Mouse (Mus musculus) small intestine, adult 2 months (tissue): ENCODE measurements around the gene Trip4. TPM values are rescaled to one million over a fixed set of nuclear protein-coding genes. Genes with fewer than 3 reads are reported as not detected.

Experiments used
- H3K27ac ChIP-seq: fragments of 200-500 bp; 2 replicates; pipeline ENCODE4 v1.5.1; 2012; ENCODE audit warnings: low read depth, low read length, control low read depth, inconsistent platforms; ENCODE audit not compliant: insufficient read depth
- H3K27me3 ChIP-seq: fragments of 200-500 bp; 2 replicates; pipeline ENCODE4 v1.6.1; 2012; ENCODE audit warnings: mild to moderate bottlenecking, moderate library complexity, low read length, inconsistent platforms; ENCODE audit not compliant: control insufficient read depth, insufficient read depth
- H3K36me3 ChIP-seq: fragments of 200-500 bp; 2 replicates; pipeline ENCODE4 v1.6.1; 2012; ENCODE audit warnings: mild to moderate bottlenecking, low read length, control low read depth, inconsistent platforms; ENCODE audit not compliant: control insufficient read depth, insufficient read depth
- H3K4me1 ChIP-seq: fragments of 200-500 bp; 2 replicates; pipeline ENCODE4 v1.6.1; 2012; ENCODE audit warnings: low read length, inconsistent platforms, mixed read lengths; ENCODE audit not compliant: control insufficient read depth, insufficient read depth, insufficient read length
- H3K4me3 ChIP-seq: fragments of 200-500 bp; 2 replicates; pipeline ENCODE4 v1.5.1; 2012; ENCODE audit warnings: low read depth, mild to moderate bottlenecking, control low read depth, inconsistent platforms, low read length, moderate library complexity
- CTCF ChIP-seq: fragments of 200-500 bp; IDR thresholded peaks from 2 replicates; pipeline ENCODE4 v1.5.1; 2012; ENCODE audit warnings: low read depth, mild to moderate bottlenecking, control low read depth, inconsistent platforms, low read length, moderate library complexity, mixed read lengths; ENCODE audit not compliant: insufficient replicate concordance, insufficient read length; ENCODE audit errors: extremely low read depth
- POLR2A ChIP-seq: fragments of 200-500 bp; IDR thresholded peaks from 2 replicates; pipeline ENCODE4 v1.6.1; 2012; ENCODE audit warnings: low read depth, mild to moderate bottlenecking, control low read depth, inconsistent platforms, low read length, moderate library complexity
- WGBS: fragments of 180-500 bp; shearing (Covaris S2); methylation state at CpG from one replicate; pipeline ENCODE4 v1.1.7; 2018; 5-methylcytosine and 5-hydroxymethylcytosine counted together
- polyA plus RNA-seq: library from polyadenylated mRNA; depleted of rRNA; stranded (reverse); fragments of >200 nt; gene quantifications from 2 replicates; pipeline ENCODE4 v1.2.3, GENCODE M21; 2012

Trip4 gene
- polyA plus RNA-seq, 1 experiment = 3.3 TPM

DNA sequence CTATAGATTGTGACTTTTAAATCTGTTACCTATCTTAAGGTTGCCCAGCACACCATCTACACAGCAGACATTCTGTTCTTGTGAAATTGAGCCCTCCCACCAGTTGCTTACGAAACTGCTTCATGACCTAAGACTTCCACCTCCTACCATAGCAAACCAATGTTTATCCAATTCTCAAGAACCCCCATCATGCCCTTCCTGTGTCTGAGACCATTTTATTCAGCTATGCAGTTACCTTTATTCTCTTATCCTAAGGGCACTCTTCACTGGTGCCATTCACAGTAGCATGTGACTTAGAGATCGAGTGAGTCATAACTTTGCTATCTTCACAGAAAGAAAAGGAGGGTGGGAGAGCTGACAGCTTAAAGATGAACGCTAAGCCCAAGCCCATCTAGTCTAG, 80.1 kb downstream of the Trip4 start:
- Histone ChIP-seq H3K27ac (no peak overlapping the region), H3K4me1 (peaks cover 9% of the 10 kb centered on the region), H3K27me3 (no peaks in the 10 kb centered on the region), H3K4me3 (no peak overlapping the region), H3K36me3 (peaks cover 2% of the 10 kb centered on the region)
- no peak for TF ChIP-seq POLR2A
- TF ChIP-seq CTCF = no peak
- 23% methylated on average over 3 of the region's 3 CpGs for WGBS

DNA sequence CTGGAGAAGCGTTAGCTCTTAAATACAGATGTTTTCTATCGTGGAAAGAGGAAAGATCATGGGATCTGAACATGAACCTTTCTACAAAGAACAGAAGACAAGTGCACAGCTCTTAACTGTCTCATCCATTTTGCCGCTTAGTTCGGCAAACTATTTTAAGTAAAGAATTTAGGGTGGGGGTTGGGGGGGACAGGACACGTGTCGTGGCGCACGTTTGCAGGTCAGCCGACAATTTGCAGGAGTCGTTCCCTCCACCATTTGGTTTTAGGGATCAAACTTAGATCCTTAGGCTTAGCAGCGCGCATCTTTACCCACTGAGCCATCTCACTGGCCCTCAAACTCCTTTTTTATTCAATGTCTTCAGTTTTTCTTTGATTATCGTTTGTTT, 80.6 kb downstream of the Trip4 start:
- Histone ChIP-seq H3K27me3 (no peaks in the 10 kb centered on the region), H3K27ac (peak overlapping the region; percentile 45), H3K4me1 (peaks cover 9% of the 10 kb centered on the region), H3K36me3 (no peaks in the 10 kb centered on the region; the same call in none of the 2 replicates), H3K4me3 (peak overlapping the region; percentile 89)
- TF ChIP-seq POLR2A (no peak), CTCF (no peak)
- under 1% methylated on average over 13 of the region's 13 CpGs for WGBS

- WGBS = under 1% methylated on average over 71 of the region's 76 CpGs
- Histone ChIP-seq H3K4me1 (peaks cover 11% of the 10 kb centered on the region), H3K4me3 (peak within 1 kb of the TSS; percentile 89), H3K27ac (peak within 1 kb of the TSS; percentile 76), H3K27me3 (no peaks in the 10 kb centered on the region), H3K36me3 (no peaks in the 10 kb centered on the region; the same call in 1 of the 2 replicates)
- TF ChIP-seq POLR2A (no peak), CTCF (no peak)
Measured at GRCm38 (mm10) chr9:65827344-65828015, 81.1 kb downstream of the Trip4 start, which contains the start of gene Zfp609. Gene Zfp609, minus strand, starts transcription at chr9:65827564.

DNA sequence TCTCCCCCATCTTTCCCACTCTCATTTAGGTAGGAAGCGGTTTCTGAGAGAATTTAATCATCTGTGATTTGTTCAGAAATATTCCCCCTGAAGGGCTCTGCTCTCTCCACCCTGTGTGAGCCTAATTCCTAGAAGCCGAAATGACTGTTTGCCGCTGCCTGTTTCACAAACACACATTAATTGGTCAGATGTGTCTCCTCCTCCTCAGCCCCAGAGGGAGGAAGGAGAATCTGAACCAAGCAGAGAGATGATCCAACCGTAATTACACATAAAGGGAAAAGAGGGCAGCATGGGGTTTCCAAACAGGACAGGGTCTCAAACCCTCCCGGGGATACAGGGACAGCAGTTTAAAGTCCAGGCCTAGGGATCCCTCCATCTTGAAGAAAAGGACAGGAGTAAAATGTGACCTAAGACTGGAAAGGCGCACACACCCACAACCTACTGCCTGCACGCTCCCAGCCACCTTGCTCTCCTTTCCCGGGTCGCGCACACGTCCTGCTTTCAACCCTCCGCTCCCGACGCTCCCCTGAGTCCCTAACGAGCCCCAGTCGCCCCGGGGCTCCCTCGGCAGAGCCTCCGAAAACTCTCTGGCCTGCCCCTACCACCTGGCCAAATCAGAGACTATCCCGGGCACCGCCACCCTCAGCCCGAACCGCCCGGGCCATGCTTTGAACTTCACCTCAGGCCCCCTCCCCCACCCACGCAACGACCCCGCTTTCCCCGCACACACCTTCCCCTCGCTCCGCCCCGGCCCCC, 81.8 kb downstream of the Trip4 start:
- Histone ChIP-seq H3K4me1 (peaks cover 13% of the 10 kb centered on the region), H3K27ac (peak overlapping the region; percentile 76), H3K4me3 (peak overlapping the region; percentile 89), H3K36me3 (no peaks in the 10 kb centered on the region; the same call in 1 of the 2 replicates), H3K27me3 (no peaks in the 10 kb centered on the region)
- TF ChIP-seq CTCF (no peak), POLR2A (no peak)
- under 1% methylated on average over 31 of the region's 31 CpGs for WGBS

- Histone ChIP-seq H3K4me3 (peak overlapping the region; percentile 89; the same call in 1 of the 2 replicates), H3K27ac (peak overlapping the region; percentile 76), H3K36me3 (no peaks in the 10 kb centered on the region), H3K27me3 (no peaks in the 10 kb centered on the region), H3K4me1 (peaks cover 13% of the 10 kb centered on the region)
- TF ChIP-seq CTCF = no peak
- no peak for TF ChIP-seq POLR2A
- 4% methylated on average over 4 of the region's 4 CpGs for WGBS
Measured at GRCm38 (mm10) chr9:65826226-65826587, 82.4 kb downstream of the Trip4 start.

GRCm38 (mm10) chr9:65823716-65824462, 84.7 kb downstream of the Trip4 start:
- TF ChIP-seq CTCF (no peak), POLR2A (no peak)
- no peaks in the 10 kb centered on the region for H3K36me3 ChIP-seq
- H3K4me3 ChIP-seq = peak overlapping the region; percentile 20
- H3K4me1 ChIP-seq = peaks cover 13% of the 10 kb centered on the region
- peak overlapping the region; percentile 60; the same call in 1 of the 2 replicates for H3K27ac ChIP-seq
- H3K27me3 ChIP-seq = no peaks in the 10 kb centered on the region
- WGBS = 20% methylated on average over 10 of the region's 10 CpGs

- Histone ChIP-seq H3K27ac (no peak overlapping the region), H3K27me3 (no peaks in the 10 kb centered on the region), H3K36me3 (no peaks in the 10 kb centered on the region), H3K4me3 (no peak overlapping the region), H3K4me1 (peaks cover 13% of the 10 kb centered on the region)
- no peak for TF ChIP-seq POLR2A
- TF ChIP-seq CTCF = no peak
- WGBS = 61% methylated on average over 4 of the region's 4 CpGs
Measured at GRCm38 (mm10) chr9:65822011-65822410, 86.6 kb downstream of the Trip4 start.
